Mouse (Mus musculus) erythroblast, embryonic 14.5 days (primary cell): ENCODE results near the gene Aph1c.

Experiments
- GATA1 ChIP-seq: IDR thresholded peaks from 2 replicates; pipeline ENCODE4 v1.6.1; 2012; ENCODE audit warnings: low read length, inconsistent platforms, mixed read lengths
- TAL1 ChIP-seq: IDR thresholded peaks from 3 replicates; pipeline ENCODE4 v1.6.1; 2012; ENCODE audit warnings: low read length, inconsistent platforms, mixed read lengths

DNA sequence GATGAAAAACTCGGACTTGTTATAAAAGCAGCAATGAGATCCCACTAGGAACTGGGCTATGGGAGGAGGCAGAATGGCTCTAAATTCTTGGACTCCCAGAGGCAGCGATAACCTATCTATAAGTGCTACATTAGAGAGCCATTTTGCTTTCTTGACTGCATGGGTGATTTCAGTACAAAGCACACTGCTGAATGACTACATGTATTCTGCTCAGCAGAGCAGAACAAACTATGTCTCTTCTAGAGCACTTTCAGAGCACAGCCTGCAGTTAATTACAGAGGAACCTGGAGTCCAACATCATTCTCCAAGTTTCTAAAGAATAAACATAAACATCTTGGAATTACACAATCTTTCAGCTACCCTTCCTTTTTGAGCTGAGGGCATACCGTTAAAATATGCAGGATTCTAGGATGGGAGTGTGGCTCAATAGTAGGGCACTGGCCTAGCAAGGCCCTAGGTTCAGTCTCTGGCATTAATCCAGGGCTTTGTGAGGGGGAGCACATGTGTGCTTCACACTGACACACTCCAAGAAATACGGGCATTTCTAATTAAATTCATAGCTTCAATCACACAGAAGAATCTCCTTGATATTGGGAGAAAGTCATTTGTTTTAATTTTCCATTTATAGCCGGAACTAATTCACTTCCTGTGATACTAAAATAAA lies 26.7 kb upstream of the Aph1c start:
- TF ChIP-seq GATA1 (no peak), TAL1 (no peak)
